Mouse (Mus musculus) erythroblast, embryonic 14.5 days (primary cell): ENCODE data around the gene Mthfd1l.

Experiments used
- GATA1 ChIP-seq: IDR thresholded peaks from 2 replicates; pipeline ENCODE4 v1.6.1; 2012; ENCODE audit warnings: low read length, inconsistent platforms, mixed read lengths
- TAL1 ChIP-seq: IDR thresholded peaks from 3 replicates; pipeline ENCODE4 v1.6.1; 2012; ENCODE audit warnings: low read length, inconsistent platforms, mixed read lengths

DNA sequence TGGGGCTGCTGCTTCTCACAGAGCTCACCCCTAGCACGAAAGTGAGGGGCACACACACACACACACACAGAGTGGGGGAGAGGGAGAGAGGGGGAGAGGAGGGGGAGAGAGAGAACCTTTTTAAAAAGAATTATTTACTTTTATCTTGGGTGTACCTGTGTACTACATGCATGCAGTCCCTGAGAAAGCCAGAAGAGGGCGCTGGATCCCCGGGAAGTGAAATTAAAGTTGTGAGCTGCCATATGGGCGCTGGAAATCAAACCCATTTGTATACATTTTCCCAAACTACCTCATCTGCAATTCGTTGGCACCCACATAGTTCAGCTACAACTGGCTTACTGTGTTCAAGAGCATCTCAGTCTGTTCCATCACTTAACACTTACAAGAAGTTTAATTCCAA lies 14.3 kb upstream of the Mthfd1l start:
- TF ChIP-seq GATA1: no peak
- TF ChIP-seq TAL1: no peak
